Mouse (Mus musculus): ENCODE results near the gene Prdm13.

Prdm13 gene

GRCm38 (mm10) chr4:21678101-21678974 lies 7.4 kb downstream of the Prdm13 start:
- peak; percentile 3 for DNase-seq (ENCODE audit: low read depth)

- DNase-seq (ENCODE audit: low read depth), result no peak
These were observed 11.1 kb downstream of the Prdm13 start for GRCm38 (mm10) chr4:21674691-21675090.

- no peak for DNase-seq (ENCODE audit: low read depth)
These were observed 11.7 kb downstream of the Prdm13 start for GRCm38 (mm10) chr4:21674042-21674441.

- no peak for DNase-seq (ENCODE audit: low read depth)
These were observed 19.8 kb downstream of the Prdm13 start for GRCm38 (mm10) chr4:21665961-21666360.

GRCm38 (mm10) chr4:21658184-21658583 lies 27.6 kb downstream of the Prdm13 start:
- DNase-seq (ENCODE audit: low read depth), result no peak

GRCm38 (mm10) chr4:21629275-21629583 lies 56.5 kb downstream of the Prdm13 start:
- DNase-seq (ENCODE audit: low read depth), result no peak

- no peak for DNase-seq (ENCODE audit: low read depth)
These were observed 57.1 kb downstream of the Prdm13 start for GRCm38 (mm10) chr4:21628367-21629274.
